Mouse (Mus musculus) neural tube, embryonic 13.5 days (tissue): ENCODE data around the gene Krt86. TPM values are rescaled to one million over a fixed set of nuclear protein-coding genes. Genes with fewer than 3 reads are reported as not detected.

Experiments used
- ATAC-seq: fragments of 200-750 bp; cut with Nextera tagmentation; 2 replicates; pipeline ENCODE4 v1.8.0; 2017; ENCODE audit warnings: low read depth, mild to moderate bottlenecking, moderate TSS enrichment, moderate library complexity
- H3K27ac ChIP-seq: fragments of 300-500 bp; sonication (generic); replicated peaks from 2 replicates; pipeline ENCODE4 v1.5.1; 2015; ENCODE audit warnings: moderate library complexity, mild to moderate bottlenecking, inconsistent platforms
- H3K27me3 ChIP-seq: fragments of 300-500 bp; sonication (generic); 2 replicates; pipeline ENCODE4 v1.6.1; 2015; ENCODE audit warnings: mild to moderate bottlenecking, inconsistent platforms
- H3K36me3 ChIP-seq: fragments of 300-500 bp; sonication (generic); 2 replicates; pipeline ENCODE4 v1.6.1; 2015; ENCODE audit warnings: mild to moderate bottlenecking, inconsistent platforms
- H3K4me1 ChIP-seq: fragments of 300-500 bp; sonication (generic); replicated peaks from 2 replicates; pipeline ENCODE4 v1.6.1; 2015; ENCODE audit warnings: inconsistent platforms
- H3K4me2 ChIP-seq: fragments of 300-500 bp; sonication (generic); 2 replicates; pipeline ENCODE4 v1.6.1; 2015; ENCODE audit warnings: inconsistent platforms, mild to moderate bottlenecking, moderate library complexity
- H3K4me3 ChIP-seq: fragments of 300-500 bp; sonication (generic); 2 replicates; pipeline ENCODE4 v1.5.1; 2015; ENCODE audit warnings: mild to moderate bottlenecking, inconsistent platforms
- H3K9ac ChIP-seq: fragments of 300-500 bp; sonication (generic); 2 replicates; pipeline ENCODE4 v1.6.1; 2015; ENCODE audit warnings: moderate library complexity, mild to moderate bottlenecking, inconsistent platforms
- H3K9me3 ChIP-seq: fragments of 300-500 bp; sonication (generic); 2 replicates; pipeline ENCODE4 v1.6.1; 2016; ENCODE audit warnings: inconsistent platforms
- WGBS: fragments of 180-500 bp; shearing (Covaris S2); methylation state at CpG from one replicate; pipeline ENCODE4 v1.1.7; 2015; 5-methylcytosine and 5-hydroxymethylcytosine counted together
- polyA plus RNA-seq: library from polyadenylated mRNA; unstranded; fragments of >200 nt; fragmentation: Nextera tagmentation; extraction: Ambion mirVana; gene quantifications from 2 replicates; pipeline ENCODE4 v1.2.1, GENCODE M21; 2015

The Krt86 gene
- polyA plus RNA-seq, result 0.14 and 0.15 TPM in 2 replicates

DNA sequence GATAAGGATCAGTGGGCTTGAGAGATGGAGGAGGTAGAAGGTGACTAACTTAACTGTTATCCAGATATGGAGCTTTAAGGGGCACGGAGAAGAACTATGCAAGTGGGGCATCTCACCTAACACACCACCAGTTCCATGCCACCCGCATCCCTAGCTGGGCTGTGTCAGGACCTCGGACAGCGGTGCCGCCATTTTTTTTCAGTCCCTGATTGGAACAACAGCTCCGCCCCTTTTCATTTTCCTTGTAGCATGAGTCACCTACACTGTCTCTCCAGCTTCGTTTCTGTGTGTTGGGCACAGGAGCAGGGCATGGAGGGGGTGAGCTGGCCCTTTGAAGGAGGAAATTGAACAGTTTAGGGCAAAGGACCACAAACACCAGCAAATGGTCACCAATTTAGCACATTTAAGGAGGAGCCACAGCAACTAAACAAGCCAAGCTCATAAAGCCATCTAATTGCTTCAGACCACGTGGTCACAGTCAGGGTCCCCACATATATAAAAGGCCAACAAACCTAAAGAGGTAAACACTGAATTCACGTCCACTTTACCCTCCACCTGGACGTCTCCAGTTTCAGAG lies at the start of gene Krt86:
Gene Krt86, plus strand, starts transcription at position 527 of the 577 bp plus-strand sequence.
- Histone ChIP-seq H3K4me2 (no peak within 1 kb of the TSS), H3K4me1 (no peaks in the 10 kb centered on the region), H3K9me3 (no peaks in the 10 kb centered on the region), H3K36me3 (no peaks in the 10 kb centered on the region), H3K27me3 (no peaks in the 10 kb centered on the region), H3K27ac (no peak within 1 kb of the TSS), H3K9ac (no peak within 1 kb of the TSS), H3K4me3 (no peak within 1 kb of the TSS)
- ATAC-seq, result no peak
- WGBS, result 28% methylated on average over 10 of the region's 10 CpGs

DNA sequence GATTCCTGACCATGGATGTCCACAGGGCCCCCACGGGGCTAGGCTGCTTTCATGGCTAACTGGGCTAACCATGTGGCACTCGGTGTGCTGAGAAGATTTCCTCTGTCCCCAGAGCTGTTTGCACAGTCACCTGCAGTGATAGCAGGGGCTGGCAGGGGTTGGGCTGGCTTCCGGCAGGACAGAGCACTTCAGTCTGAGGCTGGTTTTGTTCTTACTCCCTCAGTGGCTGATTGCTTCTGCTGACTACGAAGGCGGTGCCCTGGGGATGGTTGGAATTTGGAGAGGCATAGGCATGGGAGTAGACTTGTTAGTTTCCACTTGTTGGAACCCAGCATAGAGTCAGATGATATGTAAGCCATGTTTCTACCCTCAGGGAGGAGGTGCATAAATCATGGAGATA lies 48.4 kb upstream of the Krt86 start:
- H3K27me3 ChIP-seq, result no peaks in the 10 kb centered on the region
- H3K4me3 ChIP-seq, result no peak overlapping the region
- no peaks in the 10 kb centered on the region for H3K36me3 ChIP-seq
- no peak overlapping the region for H3K9ac ChIP-seq
- ATAC-seq, result no peak
- H3K4me2 ChIP-seq, result no peak overlapping the region
- H3K27ac ChIP-seq, result no peak overlapping the region
- no peaks in the 10 kb centered on the region for H3K9me3 ChIP-seq
- 15% methylated on average over 5 of the region's 5 CpGs for WGBS
- H3K4me1 ChIP-seq, result no peaks in the 10 kb centered on the region

DNA sequence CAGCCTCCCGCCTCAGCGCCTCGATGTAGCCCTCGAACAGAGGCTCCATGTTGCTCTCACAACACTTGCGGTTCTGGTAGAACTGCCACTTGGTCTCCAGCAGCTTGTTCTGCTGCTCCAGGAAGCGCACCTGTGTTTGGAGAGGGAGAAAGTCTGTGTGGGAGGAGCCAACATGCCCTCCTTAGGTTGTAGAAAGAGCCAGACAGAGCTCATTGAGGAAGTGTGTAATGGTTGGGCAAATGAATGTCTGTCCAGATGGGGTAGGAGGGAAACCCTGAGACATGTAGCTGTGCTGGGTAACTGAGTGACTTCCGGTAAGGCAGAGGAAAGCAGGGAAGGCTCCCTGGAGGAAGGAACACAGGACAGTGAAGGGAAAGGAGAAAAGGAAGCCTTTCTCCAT lies 36.7 kb upstream of the Krt86 start:
- no peaks in the 10 kb centered on the region for H3K36me3 ChIP-seq

DNA sequence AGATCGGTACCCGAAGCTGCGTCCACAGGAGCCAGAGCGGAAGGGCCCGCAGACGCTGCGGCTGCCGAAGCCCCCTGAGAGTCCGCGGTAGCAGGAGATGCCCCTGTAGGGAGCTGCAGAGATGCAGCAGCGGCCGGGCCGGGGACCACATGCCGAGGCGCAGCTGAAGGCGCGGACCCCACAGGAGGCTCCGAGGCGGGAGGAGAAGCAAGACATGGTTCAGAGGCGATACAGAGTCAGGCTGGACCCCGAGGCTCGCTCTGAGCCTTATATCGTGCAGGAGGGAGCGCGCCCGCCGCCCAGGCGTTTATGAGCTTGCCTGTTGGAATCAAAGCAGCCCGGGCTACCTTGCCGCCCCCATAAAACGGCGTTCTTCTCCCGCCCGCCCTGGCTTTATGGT lies 34.7 kb upstream of the Krt86 start, which contains the start of gene Krt87:
Gene Krt87, minus strand, starts transcription at position 250 of the 400 bp plus-strand sequence.
- peak; percentile 32; the same call in 1 of the 2 replicates for ATAC-seq
- H3K36me3 ChIP-seq, result no peaks in the 10 kb centered on the region
- no peaks in the 10 kb centered on the region for H3K9me3 ChIP-seq
- 2% methylated on average over 34 of the region's 34 CpGs for WGBS
- peak within 1 kb of the TSS; percentile 37 for H3K4me3 ChIP-seq
- peak within 1 kb of the TSS; percentile 64 for H3K9ac ChIP-seq
- H3K27ac ChIP-seq, result no peak within 1 kb of the TSS
- H3K4me1 ChIP-seq, result peaks cover 9% of the 10 kb centered on the region
- H3K27me3 ChIP-seq, result peaks cover 38% of the 10 kb centered on the region
- H3K4me2 ChIP-seq, result peak within 1 kb of the TSS; percentile 65

More for the DNA sequence above, 36.7 kb upstream of the Krt86 start:
- H3K27ac ChIP-seq, result no peak overlapping the region
- H3K4me3 ChIP-seq, result no peak overlapping the region
- peaks cover 9% of the 10 kb centered on the region for H3K4me1 ChIP-seq
- H3K9me3 ChIP-seq, result no peaks in the 10 kb centered on the region
- WGBS, result 92% methylated on average over 7 of the region's 7 CpGs
- no peak overlapping the region for H3K9ac ChIP-seq
- H3K4me2 ChIP-seq, result no peak overlapping the region
- ATAC-seq, result no peak
- H3K27me3 ChIP-seq, result peaks cover 38% of the 10 kb centered on the region

DNA sequence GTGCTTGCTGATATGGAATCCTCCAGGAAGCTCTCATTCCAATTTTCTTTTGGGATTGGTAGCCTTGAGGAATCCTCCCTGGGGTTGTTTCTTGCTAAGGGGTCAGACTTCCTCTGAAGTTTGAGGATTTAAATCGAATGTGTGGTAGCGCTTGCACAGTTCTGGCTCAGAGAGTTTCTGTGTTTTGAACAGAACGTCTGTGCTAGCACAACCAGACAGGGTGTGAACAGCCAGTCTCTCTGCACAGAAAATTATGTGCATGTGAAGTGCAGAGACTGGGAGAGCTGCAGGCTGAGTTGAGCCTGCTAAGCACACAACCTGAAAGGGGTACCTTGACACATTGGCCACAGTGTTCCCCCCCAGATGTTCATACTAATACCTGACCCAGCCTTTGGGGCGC lies 32.4 kb upstream of the Krt86 start:
- no peak for ATAC-seq
- Histone ChIP-seq H3K4me2 (no peak overlapping the region), H3K27me3 (peaks cover 38% of the 10 kb centered on the region), H3K27ac (no peak overlapping the region), H3K9ac (no peak overlapping the region), H3K4me3 (no peak overlapping the region), H3K36me3 (no peaks in the 10 kb centered on the region), H3K4me1 (peaks cover 9% of the 10 kb centered on the region), H3K9me3 (no peaks in the 10 kb centered on the region)
- WGBS, result 81% methylated on average over 4 of the region's 4 CpGs

DNA sequence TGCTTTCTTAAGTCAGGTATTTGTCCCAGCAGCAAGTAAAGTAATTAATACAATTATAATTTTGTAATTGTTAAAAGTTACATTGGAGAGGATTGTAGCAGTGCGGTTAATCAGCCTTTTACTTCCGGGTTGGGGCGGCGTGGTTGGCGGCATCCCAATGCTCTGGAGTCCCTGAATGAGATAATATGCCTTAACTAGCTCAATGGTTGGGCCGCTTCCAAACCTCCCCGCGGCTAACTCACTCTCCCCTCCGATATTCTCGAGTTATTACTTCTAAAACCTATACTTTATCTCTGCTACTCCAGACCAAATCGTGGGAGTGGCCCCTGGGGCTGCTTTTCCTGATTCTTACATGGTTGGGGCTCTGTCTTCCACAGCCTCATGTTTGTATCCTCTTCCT lies 26.7 kb upstream of the Krt86 start:
- Histone ChIP-seq H3K4me1 (no peaks in the 10 kb centered on the region), H3K4me3 (no peak overlapping the region), H3K36me3 (no peaks in the 10 kb centered on the region), H3K27me3 (no peaks in the 10 kb centered on the region), H3K9ac (no peak overlapping the region), H3K27ac (no peak overlapping the region), H3K4me2 (no peak overlapping the region), H3K9me3 (no peaks in the 10 kb centered on the region)
- 76% methylated on average over 11 of the region's 11 CpGs for WGBS
- ATAC-seq, result no peak

DNA sequence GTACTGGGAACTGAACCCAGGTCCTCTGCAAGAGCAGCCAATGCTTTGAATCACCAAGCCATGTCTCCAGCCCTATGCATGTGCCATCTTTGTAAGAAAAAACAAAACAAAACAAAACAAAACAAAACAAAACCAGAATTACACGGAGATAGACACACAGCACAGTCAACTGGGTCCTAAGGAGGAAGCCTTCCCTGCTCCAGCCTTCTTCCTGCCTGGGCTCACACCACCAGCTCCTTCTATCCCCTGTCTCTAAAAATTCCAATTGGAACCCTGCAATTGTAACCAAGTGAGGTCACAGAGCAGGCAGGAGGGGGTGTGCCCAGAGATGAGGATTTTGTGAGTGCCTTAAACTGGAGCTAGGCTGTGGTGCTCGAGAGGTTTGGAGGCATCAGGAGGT lies 25.8 kb upstream of the Krt86 start, which contains the start of gene Krt88:
Gene Krt88, plus strand, starts transcription at position 301 of the 400 bp plus-strand sequence.
- no peaks in the 10 kb centered on the region for H3K4me1 ChIP-seq
- no peak within 1 kb of the TSS for H3K27ac ChIP-seq
- no peak within 1 kb of the TSS for H3K9ac ChIP-seq
- H3K9me3 ChIP-seq, result no peaks in the 10 kb centered on the region
- H3K27me3 ChIP-seq, result no peaks in the 10 kb centered on the region
- no peak within 1 kb of the TSS for H3K4me3 ChIP-seq
- WGBS, result 66% methylated on average over 2 of the region's 2 CpGs
- no peak for ATAC-seq
- no peak within 1 kb of the TSS for H3K4me2 ChIP-seq
- H3K36me3 ChIP-seq, result no peaks in the 10 kb centered on the region

DNA sequence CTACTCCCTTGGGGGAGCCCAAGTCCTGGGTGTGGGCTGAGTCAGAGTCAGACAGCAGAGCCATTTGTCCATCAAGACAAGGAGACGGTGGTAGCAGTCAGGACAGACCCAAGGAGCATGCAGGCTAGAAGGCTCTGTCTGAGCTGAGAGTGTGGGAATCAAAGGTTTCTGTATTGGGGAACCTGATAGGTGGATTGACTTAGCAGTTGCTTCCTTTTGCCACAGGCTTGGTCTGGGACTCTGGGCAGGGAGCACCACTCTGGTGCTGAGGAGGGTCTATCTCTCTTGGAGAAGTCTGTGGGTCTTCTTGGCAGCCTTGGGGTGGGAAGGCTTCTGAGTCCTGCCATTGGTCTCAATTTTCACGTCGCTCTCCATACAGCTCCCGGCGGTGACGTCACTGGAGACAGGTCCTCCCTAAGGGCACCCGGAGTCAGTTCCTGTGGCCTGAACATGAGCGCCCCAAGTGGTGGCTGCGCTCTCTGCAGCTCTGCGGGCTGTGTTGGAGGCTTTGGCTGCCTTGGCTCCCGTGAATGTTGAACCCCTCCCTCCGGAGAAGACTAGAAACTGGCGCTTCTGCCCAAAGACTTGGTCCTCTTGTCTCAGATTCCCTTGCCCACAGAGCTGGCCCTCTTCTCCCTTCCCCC lies 20.1 kb upstream of the Krt86 start:
- H3K27ac ChIP-seq, result no peak overlapping the region
- H3K4me3 ChIP-seq, result no peak overlapping the region
- H3K9ac ChIP-seq, result no peak overlapping the region
- H3K4me2 ChIP-seq, result no peak overlapping the region
- H3K9me3 ChIP-seq, result peaks cover 3% of the 10 kb centered on the region; the same call in 1 of the 2 replicates
- no peaks in the 10 kb centered on the region for H3K36me3 ChIP-seq
- no peaks in the 10 kb centered on the region for H3K27me3 ChIP-seq
- 6% methylated on average over 13 of the region's 13 CpGs for WGBS
- H3K4me1 ChIP-seq, result peaks cover 8% of the 10 kb centered on the region; the same call in 1 of the 2 replicates
- no peak; the same call in 1 of the 2 replicates for ATAC-seq

DNA sequence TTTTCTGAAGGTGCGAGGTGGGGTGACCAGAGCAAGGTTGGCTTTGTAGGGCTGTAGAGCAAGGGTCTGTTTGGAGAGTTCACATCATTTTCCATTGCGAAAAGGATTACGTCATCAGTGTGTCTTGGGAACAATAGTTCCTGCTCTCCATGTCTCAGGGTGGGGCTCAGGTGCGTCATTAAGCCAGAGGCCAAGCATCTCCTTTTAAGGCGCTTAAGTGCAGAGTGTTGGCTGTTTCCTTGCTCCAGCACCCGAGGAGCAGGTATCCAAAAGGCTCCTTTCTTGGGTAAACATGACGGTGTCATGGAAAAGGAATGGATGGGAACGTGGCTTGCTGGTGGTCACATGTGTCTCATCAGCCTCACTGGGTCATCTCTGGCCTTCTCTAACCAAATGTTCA lies 18.5 kb upstream of the Krt86 start:
- no peak for ATAC-seq
- Histone ChIP-seq H3K27me3 (no peaks in the 10 kb centered on the region), H3K4me2 (no peak overlapping the region), H3K27ac (no peak overlapping the region), H3K4me1 (peaks cover 14% of the 10 kb centered on the region; the same call in 1 of the 2 replicates), H3K9me3 (peaks cover 3% of the 10 kb centered on the region; the same call in 1 of the 2 replicates), H3K4me3 (no peak overlapping the region), H3K36me3 (no peaks in the 10 kb centered on the region), H3K9ac (no peak overlapping the region)
- 87% methylated on average over 8 of the region's 8 CpGs for WGBS

DNA sequence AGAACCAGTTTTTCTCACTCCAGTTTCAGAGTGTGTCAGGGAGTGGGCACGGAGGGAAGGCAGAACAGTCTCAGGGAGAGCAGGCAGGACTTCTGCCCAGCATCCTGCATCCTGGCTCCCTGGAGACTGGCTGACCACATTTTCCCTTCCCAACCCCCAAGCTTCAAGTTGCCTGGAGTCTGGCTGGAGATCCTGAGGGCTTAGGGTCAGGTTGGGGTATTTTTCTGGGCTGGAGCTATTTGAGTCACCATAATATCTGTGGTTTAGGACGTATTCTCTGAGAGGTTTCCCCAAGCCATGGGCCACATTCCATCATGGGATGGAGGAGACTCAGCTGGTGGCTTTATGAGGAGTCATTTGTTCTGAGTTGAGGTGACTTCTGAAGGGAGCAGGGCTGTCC lies 18.0 kb upstream of the Krt86 start:
- no peaks in the 10 kb centered on the region for H3K36me3 ChIP-seq
- 89% methylated on average over 2 of the region's 2 CpGs for WGBS

DNA sequence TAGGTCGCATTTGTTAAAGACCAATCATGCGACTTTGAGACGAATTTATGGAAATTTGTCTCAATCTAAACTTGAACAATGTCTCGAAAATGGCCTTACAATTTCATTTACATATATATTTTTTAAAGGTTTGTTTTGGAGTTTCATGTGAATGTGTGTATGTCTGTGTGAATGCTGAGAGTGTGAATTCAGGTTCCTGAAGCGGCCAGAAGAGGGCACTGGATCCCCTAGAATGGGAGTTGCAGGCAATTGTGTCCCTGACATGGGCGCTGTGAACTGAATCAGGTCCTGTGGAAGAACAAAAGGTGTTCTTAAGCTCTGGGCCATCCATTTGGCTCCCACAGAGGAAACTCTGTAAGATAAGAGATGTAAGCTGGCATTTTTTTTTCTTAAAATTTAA lies 17.4 kb upstream of the Krt86 start:
- Histone ChIP-seq H3K27ac (no peak overlapping the region), H3K9ac (no peak overlapping the region), H3K4me1 (peaks cover 14% of the 10 kb centered on the region; the same call in 1 of the 2 replicates), H3K27me3 (no peaks in the 10 kb centered on the region), H3K4me2 (no peak overlapping the region), H3K4me3 (no peak overlapping the region), H3K9me3 (peaks cover 3% of the 10 kb centered on the region; the same call in 1 of the 2 replicates), H3K36me3 (no peaks in the 10 kb centered on the region)
- 93% methylated on average over 6 of the region's 6 CpGs for whole genome bisulfite sequencing
- no peak for ATAC-seq

More for the DNA sequence above, 18.0 kb upstream of the Krt86 start:
- H3K9me3 ChIP-seq, result peaks cover 3% of the 10 kb centered on the region; the same call in 1 of the 2 replicates
- H3K4me3 ChIP-seq, result no peak overlapping the region
- H3K27me3 ChIP-seq, result no peaks in the 10 kb centered on the region
- H3K4me1 ChIP-seq, result peaks cover 14% of the 10 kb centered on the region; the same call in 1 of the 2 replicates
- H3K9ac ChIP-seq, result no peak overlapping the region
- no peak overlapping the region for H3K4me2 ChIP-seq
- no peak overlapping the region for H3K27ac ChIP-seq
- no peak for ATAC-seq

DNA sequence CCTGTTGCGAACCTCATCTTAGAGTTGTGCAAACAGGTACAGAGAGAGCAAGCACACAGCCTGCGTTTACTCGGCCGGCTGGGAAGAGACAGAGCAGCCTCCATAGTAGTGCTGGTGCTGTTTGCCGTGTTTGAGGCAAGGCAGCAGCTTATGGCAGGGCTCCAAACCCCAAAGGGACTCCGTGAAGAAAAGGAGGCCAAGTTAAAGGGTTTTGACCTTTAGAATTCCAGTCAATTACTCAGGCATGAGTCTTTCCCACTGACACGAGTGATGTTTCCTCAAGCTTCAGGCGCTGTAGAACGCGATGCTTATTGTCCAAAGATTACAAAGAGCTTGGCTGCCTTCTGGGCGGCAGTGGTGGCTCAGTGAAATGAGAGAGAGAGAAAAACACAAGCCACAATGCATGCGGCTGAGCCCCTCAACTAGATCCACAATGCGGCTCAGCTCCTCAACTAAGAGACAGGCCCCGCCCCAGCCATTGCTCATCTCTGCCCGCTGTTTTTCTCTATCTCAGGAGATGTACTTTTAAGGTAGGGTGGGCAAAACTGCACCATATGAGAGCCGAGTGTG lies 14.8 kb upstream of the Krt86 start:
- no peak for ATAC-seq
- WGBS, result 50% methylated on average over 16 of the region's 16 CpGs
- no peak overlapping the region; the same call in 1 of the 2 replicates for H3K9ac ChIP-seq
- no peaks in the 10 kb centered on the region for H3K36me3 ChIP-seq
- no peak overlapping the region for H3K27ac ChIP-seq
- H3K27me3 ChIP-seq, result no peaks in the 10 kb centered on the region
- H3K4me3 ChIP-seq, result no peak overlapping the region
- peaks cover 3% of the 10 kb centered on the region; the same call in 1 of the 2 replicates for H3K9me3 ChIP-seq
- H3K4me1 ChIP-seq, result peaks cover 11% of the 10 kb centered on the region; the same call in 1 of the 2 replicates
- H3K4me2 ChIP-seq, result no peak overlapping the region
